Mouse (Mus musculus): ENCODE results near the gene Lyl1.

The Lyl1 gene

GRCm38 (mm10) chr8:84700941-84701911 is at the start of gene Lyl1:
TSS of gene Lyl1 (plus strand) at chr8:84701457.
- DNase-seq (ENCODE audit: low spot score in 2 of 2) = no peak

DNA sequence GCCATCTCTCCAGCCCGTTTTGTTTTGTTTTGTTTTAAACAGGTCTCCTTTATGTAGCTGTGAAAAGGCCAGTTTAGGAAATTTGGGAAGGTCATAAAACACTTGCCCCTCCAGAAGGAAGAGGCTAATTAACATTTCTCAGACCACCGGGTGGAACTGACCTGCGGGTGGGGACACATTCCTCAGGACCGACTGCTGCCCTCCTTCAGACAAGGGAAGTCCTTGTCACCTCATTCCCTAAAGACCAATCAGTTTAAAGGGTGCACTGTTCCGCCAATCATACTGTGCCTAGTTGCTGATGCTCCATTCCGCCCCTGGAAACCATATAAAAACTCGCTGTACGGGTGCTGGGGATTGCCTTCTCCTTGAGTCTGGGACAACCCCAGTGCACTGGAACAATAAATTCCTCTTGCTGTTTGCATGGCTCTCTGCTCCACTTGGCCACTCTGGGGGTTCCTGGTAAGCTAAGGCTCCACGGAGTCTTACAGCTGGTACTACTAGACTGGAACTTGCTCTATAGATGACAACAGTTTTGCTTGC is 48.1 kb upstream of the Lyl1 start:
- DNase-seq (ENCODE audit: low spot score in 2 of 2) = no peak

- DNase-seq (ENCODE audit: low spot score in 2 of 2) = no peak
These were observed 46.7 kb upstream of the Lyl1 start for GRCm38 (mm10) chr8:84654597-84654996.

- no peak for DNase-seq (ENCODE audit: low spot score in 2 of 2)
These were observed 45.7 kb upstream of the Lyl1 start for GRCm38 (mm10) chr8:84655336-84656190.

DNA sequence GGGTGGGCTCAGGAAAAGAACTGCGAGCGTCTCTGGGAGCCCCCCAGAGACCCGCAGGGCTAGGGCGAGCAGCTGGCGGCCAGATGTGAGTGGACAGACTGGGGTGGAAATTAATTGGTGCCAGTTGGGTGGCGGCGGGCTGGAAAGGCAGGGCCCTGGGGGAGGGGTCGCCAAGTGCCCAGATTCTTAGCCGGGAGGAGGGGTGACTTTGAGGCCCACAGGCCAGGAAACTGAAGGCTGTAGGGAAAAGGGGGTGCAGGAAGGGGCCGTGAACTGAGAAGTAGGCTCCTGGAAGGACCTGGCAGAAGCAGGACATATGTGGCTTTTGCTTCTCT is 45.1 kb upstream of the Lyl1 start:
- DNase-seq (ENCODE audit: low spot score in 2 of 2) = peak in 1 of 2 experiments; percentile 58

DNA sequence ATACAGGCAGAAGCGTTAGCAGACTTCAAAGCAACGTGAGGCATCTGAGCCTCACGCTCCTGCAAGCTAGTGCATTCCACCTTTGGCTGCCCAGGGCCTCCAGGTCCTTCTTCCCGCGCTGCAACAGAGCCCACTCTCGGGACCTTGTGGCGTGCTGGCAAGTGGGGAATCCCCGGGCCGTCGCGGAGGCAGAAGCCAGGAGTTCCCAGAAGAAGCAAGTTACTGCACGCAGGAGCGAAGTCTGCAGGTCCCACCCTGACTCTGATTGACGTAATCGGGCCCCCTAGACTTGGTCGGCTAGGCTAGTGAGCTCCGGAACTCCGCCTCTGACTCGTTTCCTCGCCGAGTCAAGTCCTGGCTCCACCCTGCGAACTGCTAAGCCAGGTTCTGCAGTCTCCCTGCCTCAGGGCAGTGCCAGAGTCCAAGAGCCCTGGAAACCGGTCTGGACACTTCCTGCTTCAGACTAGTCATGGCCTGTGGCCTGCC is 44.6 kb upstream of the Lyl1 start:
- DNase-seq (ENCODE audit: low spot score in 2 of 2) = peak in 1 of 2 experiments; percentile 78

DNA sequence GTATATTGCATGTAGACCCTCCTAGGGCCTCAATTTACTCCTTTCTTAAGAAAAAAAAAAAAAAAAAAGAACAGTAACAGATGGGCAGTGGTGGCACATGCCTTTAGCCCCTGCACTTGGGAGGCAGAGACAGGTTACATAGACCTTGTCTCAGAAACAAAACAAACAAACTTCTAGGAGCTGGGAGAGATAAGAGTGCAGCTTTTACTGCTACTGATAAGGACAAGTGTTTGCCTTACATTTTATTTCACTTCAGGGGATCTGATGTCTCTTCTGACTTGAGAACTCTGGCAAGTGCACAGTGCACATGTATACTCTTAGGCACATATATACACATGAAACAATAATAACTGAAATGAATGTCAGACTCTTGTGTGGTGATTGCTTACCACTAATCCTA is 44.1 kb upstream of the Lyl1 start:
- DNase-seq (ENCODE audit: low spot score in 2 of 2) = no peak

GRCm38 (mm10) chr8:84657680-84658079 is 43.6 kb upstream of the Lyl1 start:
- DNase-seq (ENCODE audit: low spot score in 2 of 2) = no peak

GRCm38 (mm10) chr8:84658951-84659350 is 42.3 kb upstream of the Lyl1 start:
- no peak for DNase-seq (ENCODE audit: low spot score in 2 of 2)

DNA sequence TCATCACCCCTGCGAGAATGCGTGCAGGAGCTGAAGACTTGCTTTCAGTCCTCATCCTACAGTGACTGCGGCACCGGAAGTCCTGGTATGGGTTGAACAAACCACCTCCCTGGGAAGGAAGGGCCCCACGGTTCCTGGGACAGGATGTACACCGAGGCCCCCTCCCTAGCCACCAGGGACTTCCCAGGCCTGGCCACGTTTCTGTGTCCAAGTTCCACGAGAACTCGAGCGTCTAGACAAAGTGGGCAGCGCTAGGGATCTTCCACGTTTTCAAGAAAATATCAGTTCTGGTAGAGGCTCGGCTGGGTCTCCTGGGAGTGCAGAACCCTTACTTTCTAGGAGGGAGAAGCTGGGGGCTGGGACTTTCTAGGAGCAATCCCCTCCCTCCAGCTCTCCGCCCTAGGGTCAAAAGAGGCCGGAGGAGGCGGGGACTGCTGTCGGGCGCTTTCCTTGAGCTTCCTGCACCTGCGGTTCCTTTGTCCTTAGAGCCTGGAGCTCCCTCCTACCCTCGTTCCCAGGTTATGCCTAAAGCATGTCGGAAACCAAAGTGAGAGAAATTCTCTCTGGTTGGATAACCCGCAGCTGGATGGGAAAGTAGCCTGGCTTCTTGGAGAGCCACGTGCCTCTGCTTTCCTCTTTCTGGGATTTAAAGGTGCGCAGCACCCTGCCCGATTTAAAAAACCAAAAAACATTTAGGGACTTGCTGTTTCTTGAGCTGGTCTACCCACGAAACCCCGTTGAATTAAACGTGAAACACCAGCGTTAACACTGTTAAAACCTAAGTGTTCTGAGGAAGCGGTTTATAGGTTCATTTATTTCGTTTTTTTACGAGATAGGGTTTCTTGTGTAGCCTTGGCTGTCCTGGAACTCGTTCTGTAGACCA is 41.1 kb upstream of the Lyl1 start:
- DNase-seq (ENCODE audit: low spot score in 2 of 2) = peak in 1 of 2 experiments; percentile 62

- peak; percentile 55 to 75 for DNase-seq (ENCODE audit: low spot score in 2 of 2)
These were observed 40.3 kb upstream of the Lyl1 start for GRCm38 (mm10) chr8:84660819-84661457.

DNA sequence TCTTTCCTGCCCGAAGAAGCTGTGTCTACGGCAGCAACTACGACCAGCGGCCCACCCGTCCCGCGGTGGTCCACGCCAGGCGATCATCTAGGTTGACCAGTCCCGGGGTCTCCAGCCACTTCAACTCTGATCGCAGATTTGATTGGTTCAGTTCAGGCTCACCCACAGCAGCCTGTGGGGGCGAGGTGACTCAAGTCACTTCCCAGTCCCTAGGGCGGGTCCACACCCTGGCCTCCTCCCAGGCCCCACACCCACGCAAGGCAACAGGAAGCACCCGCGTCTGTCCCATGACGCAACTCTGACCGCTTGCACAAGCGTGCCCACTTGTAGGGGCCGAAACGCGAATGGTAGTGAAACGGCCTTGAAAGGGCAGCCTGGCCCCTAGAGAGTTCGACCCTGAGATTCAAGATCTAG is 39.8 kb upstream of the Lyl1 start:
- DNase-seq (ENCODE audit: low spot score in 2 of 2) = peak; percentile 85 to 88

- peak in 1 of 2 experiments; percentile 39 for DNase-seq (ENCODE audit: low spot score in 2 of 2)
These were observed 39.2 kb upstream of the Lyl1 start for GRCm38 (mm10) chr8:84661961-84662571.

DNA sequence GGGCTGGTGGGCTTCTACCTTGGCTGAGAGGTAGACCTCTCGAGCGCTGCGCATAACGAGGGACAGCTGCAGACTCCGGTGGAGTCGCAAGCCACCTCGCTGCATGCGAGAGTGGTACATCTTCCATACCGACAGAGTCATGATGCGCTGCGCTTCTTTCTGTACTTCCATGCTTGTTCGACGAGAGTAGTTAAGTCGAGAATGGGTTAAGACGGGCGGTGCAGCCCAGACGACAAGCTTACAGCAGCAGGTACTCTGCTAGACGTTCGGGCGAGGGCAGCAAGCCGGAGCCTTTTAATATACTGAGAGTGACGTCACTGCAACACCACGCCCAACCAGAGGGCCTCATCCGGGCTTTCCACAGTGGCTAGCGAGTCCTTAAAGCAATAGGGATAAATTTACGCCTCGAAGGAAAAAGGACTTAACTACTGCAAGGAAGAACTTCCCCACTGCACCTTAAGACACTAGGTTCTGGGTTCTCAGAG is 38.6 kb upstream of the Lyl1 start, which contains the start of gene Ier2:
Gene Ier2, minus strand, starts transcription at position 272 of the 485 bp plus-strand sequence.
- DNase-seq (ENCODE audit: low spot score in 2 of 2) = peak; percentile 93 to 95

GRCm38 (mm10) chr8:84663483-84664327 is 37.6 kb upstream of the Lyl1 start:
- peak; percentile 97 for DNase-seq (ENCODE audit: low spot score in 2 of 2)

DNA sequence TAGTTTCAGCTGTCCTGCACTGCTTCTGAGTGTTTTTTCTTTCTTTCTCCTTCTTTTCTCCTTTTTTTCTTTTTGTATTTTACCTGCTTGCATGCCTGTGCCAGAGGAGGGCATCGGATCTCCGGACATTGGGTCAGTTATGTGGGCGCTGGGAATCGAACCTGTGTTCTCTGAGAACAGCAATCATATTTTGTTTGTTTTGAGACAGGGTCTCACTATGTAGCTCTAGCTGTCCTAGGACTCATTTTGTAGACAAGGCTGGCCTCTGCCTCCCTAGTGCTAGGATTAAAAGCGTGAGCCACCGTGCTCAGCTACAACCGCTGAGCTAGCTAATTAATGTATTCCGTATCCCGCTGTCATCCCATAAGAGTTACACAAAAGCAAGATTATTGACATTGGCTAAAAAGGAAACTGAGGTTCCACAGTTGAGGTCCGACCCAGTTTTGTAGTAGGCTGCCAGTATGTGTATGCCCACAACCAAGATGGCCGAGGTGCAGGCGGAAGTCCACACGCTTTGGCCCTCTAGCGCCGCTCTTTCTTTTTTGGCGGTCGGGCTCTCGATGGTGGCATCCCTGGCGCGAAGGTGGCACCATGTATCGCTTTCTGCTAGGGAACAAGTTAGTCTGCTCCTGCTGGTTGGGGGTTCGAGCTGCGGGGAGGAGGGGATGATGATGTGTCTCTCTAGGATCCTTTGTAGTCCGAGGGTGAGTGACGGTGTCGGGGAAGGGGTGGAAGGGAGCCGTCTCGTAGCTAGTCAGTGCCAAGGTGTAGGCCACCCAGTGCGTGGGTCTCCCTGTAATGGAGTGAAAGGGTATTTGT is 36.5 kb upstream of the Lyl1 start:
- peak; percentile 70 to 73 for DNase-seq (ENCODE audit: low spot score in 2 of 2)

- no peak for DNase-seq (ENCODE audit: low spot score in 2 of 2)
These were observed 35.8 kb upstream of the Lyl1 start for GRCm38 (mm10) chr8:84665385-84665893.

- no peak for DNase-seq (ENCODE audit: low spot score in 2 of 2)
These were observed 33.2 kb upstream of the Lyl1 start for GRCm38 (mm10) chr8:84668081-84668480.
